Mouse (Mus musculus) intestine, embryonic 15.5 days (tissue): ENCODE data around the gene Gm14569. TPM values are rescaled to one million over a fixed set of nuclear protein-coding genes. Genes with fewer than 3 reads are reported as not detected.

ENCODE experiments used
- ATAC-seq: fragments of 200-750 bp; cut with Nextera tagmentation; 2 replicates; pipeline ENCODE4 v1.8.0; 2017; ENCODE audit warnings: moderate TSS enrichment, moderate library complexity
- H3K27ac ChIP-seq: fragments of 300-500 bp; sonication (generic); 2 replicates; pipeline ENCODE4 v1.5.1; 2015; ENCODE audit warnings: mild to moderate bottlenecking, inconsistent platforms
- H3K27me3 ChIP-seq: fragments of 300-500 bp; sonication (generic); replicated peaks from 2 replicates; pipeline ENCODE4 v1.6.1; 2015; ENCODE audit warnings: inconsistent platforms
- H3K36me3 ChIP-seq: fragments of 300-500 bp; sonication (generic); 2 replicates; pipeline ENCODE4 v1.6.1; 2015; ENCODE audit warnings: inconsistent platforms
- H3K4me1 ChIP-seq: fragments of 300-500 bp; sonication (generic); replicated peaks from 2 replicates; pipeline ENCODE4 v1.6.1; 2015; ENCODE audit warnings: inconsistent platforms
- H3K4me2 ChIP-seq: fragments of 300-500 bp; sonication (generic); replicated peaks from 2 replicates; pipeline ENCODE4 v1.6.1; 2015; ENCODE audit warnings: mild to moderate bottlenecking, inconsistent platforms
- H3K4me3 ChIP-seq: fragments of 300-500 bp; sonication (generic); replicated peaks from 2 replicates; pipeline ENCODE4 v1.5.1; 2015; ENCODE audit warnings: inconsistent platforms
- H3K9ac ChIP-seq: fragments of 300-500 bp; sonication (generic); 2 replicates; pipeline ENCODE4 v1.6.1; 2015; ENCODE audit warnings: inconsistent platforms
- H3K9me3 ChIP-seq: fragments of 300-500 bp; sonication (generic); 2 replicates; pipeline ENCODE4 v1.6.1; 2016; ENCODE audit warnings: inconsistent platforms
- WGBS: fragments of 180-500 bp; shearing (Covaris S2); methylation state at CpG from one replicate; pipeline ENCODE4 v1.1.7; 2015; 5-methylcytosine and 5-hydroxymethylcytosine counted together
- polyA plus RNA-seq: library from polyadenylated mRNA; unstranded; fragments of >200 nt; fragmentation: Nextera tagmentation; extraction: Ambion mirVana; gene quantifications from 2 replicates; pipeline ENCODE4 v1.2.1, GENCODE M21; 2015

Gene Gm14569
- polyA plus RNA-seq: not detected in 2 replicates

DNA sequence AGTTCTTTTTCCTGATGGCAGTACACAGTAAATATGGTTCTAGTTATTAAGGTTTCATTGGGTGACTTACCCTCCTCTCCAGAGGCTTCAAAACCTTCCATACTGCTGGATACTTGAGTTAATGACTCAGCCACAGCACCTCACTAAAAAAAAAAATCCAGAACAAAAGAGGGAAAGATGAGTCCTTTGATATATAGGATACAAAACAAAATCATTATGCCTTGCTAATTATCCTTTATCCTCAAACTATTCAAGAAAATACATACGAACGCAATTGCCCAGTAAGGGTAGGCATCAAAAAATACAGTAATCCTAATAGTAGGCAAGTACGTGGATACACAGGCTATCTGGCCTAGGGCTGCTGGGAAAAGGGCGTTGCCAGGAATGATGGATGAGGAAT lies at the start of gene Gm14569:
TSS of gene Gm14569 (minus strand) at position 101 of the 400 bp plus-strand sequence.
- H3K36me3 ChIP-seq: no peaks in the 10 kb centered on the region
- no peak within 1 kb of the TSS for H3K4me3 ChIP-seq
- H3K9ac ChIP-seq: no peak within 1 kb of the TSS
- H3K4me2 ChIP-seq: no peak within 1 kb of the TSS
- no peak for ATAC-seq
- no peaks in the 10 kb centered on the region for H3K4me1 ChIP-seq
- no peak within 1 kb of the TSS for H3K27ac ChIP-seq
- H3K9me3 ChIP-seq: no peaks in the 10 kb centered on the region
- H3K27me3 ChIP-seq: no peaks in the 10 kb centered on the region
- 93% methylated on average over 4 of the region's 4 CpGs for WGBS

DNA sequence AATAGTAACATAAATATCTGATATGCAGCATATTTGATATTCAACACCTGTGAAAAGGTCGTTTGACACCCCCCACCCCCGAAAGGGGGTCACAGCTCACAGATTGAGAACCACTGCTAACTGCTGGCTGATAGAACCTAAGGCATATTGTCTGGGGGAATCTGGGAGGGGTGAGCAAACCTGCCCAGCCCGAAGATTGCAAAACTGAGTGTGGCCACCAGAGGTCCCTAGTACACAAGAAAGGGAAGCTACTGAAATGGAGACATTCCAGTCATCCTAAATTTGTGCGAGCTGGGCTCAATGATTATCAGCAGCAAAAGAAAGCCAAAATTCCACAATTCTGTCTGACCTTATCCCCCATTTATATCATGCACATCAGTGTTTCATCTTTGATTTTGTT lies 42.9 kb upstream of the Gm14569 start:
- no peaks in the 10 kb centered on the region for H3K4me1 ChIP-seq
- no peak overlapping the region for H3K4me3 ChIP-seq
- H3K9me3 ChIP-seq: no peaks in the 10 kb centered on the region
- H3K27me3 ChIP-seq: no peaks in the 10 kb centered on the region
- no peak for ATAC-seq
- H3K9ac ChIP-seq: no peak overlapping the region
- no peaks in the 10 kb centered on the region for H3K36me3 ChIP-seq
- 10% methylated on average over 4 of the region's 4 CpGs for WGBS
- no peak overlapping the region for H3K27ac ChIP-seq
- H3K4me2 ChIP-seq: no peak overlapping the region

DNA sequence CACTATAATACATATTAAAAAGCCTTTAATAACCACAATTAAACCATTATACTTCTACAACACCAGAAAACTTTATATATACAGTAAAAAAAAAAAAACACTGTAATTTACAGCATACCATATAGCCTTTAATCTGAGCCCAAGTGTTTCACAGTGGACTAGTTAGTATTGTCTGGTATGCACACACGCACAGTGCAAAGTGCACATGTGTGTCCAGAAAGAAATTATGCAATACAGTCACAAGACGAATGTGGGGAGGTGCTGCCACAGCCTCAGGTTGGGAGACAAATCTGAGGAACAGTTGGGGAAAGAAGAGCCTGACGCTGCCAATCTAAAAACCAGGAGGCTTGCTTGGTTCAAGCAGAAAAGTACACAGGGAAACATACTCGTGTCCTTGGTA lies 42.1 kb upstream of the Gm14569 start:
- Histone ChIP-seq H3K9ac (no peak overlapping the region), H3K27me3 (no peaks in the 10 kb centered on the region), H3K4me1 (no peaks in the 10 kb centered on the region), H3K9me3 (no peaks in the 10 kb centered on the region), H3K4me3 (no peak overlapping the region), H3K4me2 (no peak overlapping the region), H3K36me3 (no peaks in the 10 kb centered on the region), H3K27ac (no peak overlapping the region)
- WGBS: 56% methylated on average over 4 of the region's 4 CpGs
- ATAC-seq: peak; percentile 81

GRCm38 (mm10) chrX:36530251-36530650 lies 38.6 kb upstream of the Gm14569 start:
- no peaks in the 10 kb centered on the region for H3K4me1 ChIP-seq
- WGBS: 72% methylated on average over 5 of the region's 5 CpGs
- no peak overlapping the region for H3K4me3 ChIP-seq
- H3K27me3 ChIP-seq: no peaks in the 10 kb centered on the region
- no peaks in the 10 kb centered on the region for H3K9me3 ChIP-seq
- H3K27ac ChIP-seq: no peak overlapping the region
- no peak for ATAC-seq
- H3K4me2 ChIP-seq: no peak overlapping the region
- H3K9ac ChIP-seq: no peak overlapping the region
- no peaks in the 10 kb centered on the region for H3K36me3 ChIP-seq

DNA sequence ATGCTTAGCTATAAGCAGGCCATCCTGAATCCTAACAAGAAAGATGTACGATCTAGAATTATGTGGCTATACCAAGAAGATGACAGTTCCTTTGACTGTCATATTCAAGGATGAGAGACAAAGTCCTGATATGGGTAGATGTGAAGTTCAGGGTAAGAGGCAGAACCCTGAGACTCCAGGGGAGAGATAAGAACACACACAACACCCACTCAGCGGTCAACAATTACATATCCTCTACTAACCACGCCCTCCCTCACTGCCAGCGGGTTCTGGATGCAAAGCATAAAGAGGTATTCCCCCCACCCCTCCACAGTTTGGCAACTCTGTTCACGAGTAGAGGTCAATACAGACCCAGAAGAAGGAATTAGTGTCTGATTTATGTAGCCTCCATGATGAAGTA lies 32.1 kb upstream of the Gm14569 start:
- Histone ChIP-seq H3K36me3 (no peaks in the 10 kb centered on the region), H3K9ac (no peak overlapping the region), H3K27me3 (no peaks in the 10 kb centered on the region), H3K4me1 (no peaks in the 10 kb centered on the region), H3K4me3 (no peak overlapping the region), H3K9me3 (no peaks in the 10 kb centered on the region), H3K27ac (no peak overlapping the region), H3K4me2 (no peak overlapping the region)
- WGBS: 72% methylated on average over 5 of the region's 5 CpGs
- ATAC-seq: no peak

- Histone ChIP-seq H3K36me3 (no peaks in the 10 kb centered on the region), H3K27ac (no peak overlapping the region), H3K9ac (no peak overlapping the region), H3K4me3 (no peak overlapping the region), H3K4me2 (no peak overlapping the region), H3K27me3 (no peaks in the 10 kb centered on the region), H3K9me3 (no peaks in the 10 kb centered on the region), H3K4me1 (no peaks in the 10 kb centered on the region)
- WGBS: 52% methylated on average over 8 of the region's 8 CpGs
- ATAC-seq: no peak
These were observed 22.1 kb upstream of the Gm14569 start for GRCm38 (mm10) chrX:36513726-36514125.

GRCm38 (mm10) chrX:36513231-36513630 lies 21.6 kb upstream of the Gm14569 start:
- Histone ChIP-seq H3K27ac (no peak overlapping the region), H3K36me3 (no peaks in the 10 kb centered on the region), H3K9ac (no peak overlapping the region), H3K4me3 (no peak overlapping the region), H3K27me3 (no peaks in the 10 kb centered on the region), H3K4me2 (no peak overlapping the region), H3K9me3 (no peaks in the 10 kb centered on the region), H3K4me1 (no peaks in the 10 kb centered on the region)
- ATAC-seq: no peak
- 58% methylated on average over 9 of the region's 9 CpGs for WGBS

DNA sequence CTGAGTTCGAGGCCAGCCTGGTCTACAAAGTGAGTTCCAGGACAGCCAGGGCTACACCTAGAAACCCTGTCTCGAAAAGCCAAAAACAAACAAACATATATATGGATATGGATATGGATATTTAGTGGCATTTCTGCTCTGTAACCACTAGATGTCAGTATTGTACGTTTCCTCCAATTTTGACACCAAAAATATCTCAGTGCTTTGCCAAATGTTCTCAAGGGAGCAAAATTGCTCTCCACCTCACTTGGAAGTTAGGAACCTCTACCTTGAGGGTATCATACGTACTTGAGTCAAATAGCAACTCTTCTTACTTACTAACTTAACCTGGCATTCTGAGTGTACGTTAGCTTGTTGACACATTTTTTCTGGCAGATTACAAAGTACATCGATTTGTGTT lies 15.2 kb upstream of the Gm14569 start:
- WGBS: 41% methylated on average over 6 of the region's 6 CpGs
- Histone ChIP-seq H3K9ac (no peak overlapping the region), H3K27ac (no peak overlapping the region), H3K4me1 (no peaks in the 10 kb centered on the region), H3K27me3 (no peaks in the 10 kb centered on the region), H3K9me3 (no peaks in the 10 kb centered on the region), H3K4me3 (no peak overlapping the region), H3K36me3 (no peaks in the 10 kb centered on the region), H3K4me2 (no peak overlapping the region)
- ATAC-seq: no peak

- H3K4me1 ChIP-seq: no peaks in the 10 kb centered on the region
- H3K27me3 ChIP-seq: no peaks in the 10 kb centered on the region
- no peaks in the 10 kb centered on the region for H3K9me3 ChIP-seq
- H3K9ac ChIP-seq: no peak overlapping the region
- 31% methylated on average over 3 of the region's 3 CpGs for WGBS
- no peak overlapping the region for H3K4me3 ChIP-seq
- no peak for ATAC-seq
- H3K27ac ChIP-seq: no peak overlapping the region
- no peaks in the 10 kb centered on the region for H3K36me3 ChIP-seq
- no peak overlapping the region for H3K4me2 ChIP-seq
These were observed 2.1 kb downstream of the Gm14569 start for GRCm38 (mm10) chrX:36489506-36489905.

- no peaks in the 10 kb centered on the region for H3K27me3 ChIP-seq
- 42% methylated on average over 7 of the region's 7 CpGs for whole genome bisulfite sequencing
- H3K4me3 ChIP-seq: no peak overlapping the region
- ATAC-seq: no peak
- H3K36me3 ChIP-seq: no peaks in the 10 kb centered on the region
- H3K4me2 ChIP-seq: no peak overlapping the region
- no peaks in the 10 kb centered on the region for H3K9me3 ChIP-seq
- no peak overlapping the region for H3K9ac ChIP-seq
- no peaks in the 10 kb centered on the region for H3K4me1 ChIP-seq
- no peak overlapping the region for H3K27ac ChIP-seq
These were observed 3.6 kb downstream of the Gm14569 start for GRCm38 (mm10) chrX:36487996-36488395.

DNA sequence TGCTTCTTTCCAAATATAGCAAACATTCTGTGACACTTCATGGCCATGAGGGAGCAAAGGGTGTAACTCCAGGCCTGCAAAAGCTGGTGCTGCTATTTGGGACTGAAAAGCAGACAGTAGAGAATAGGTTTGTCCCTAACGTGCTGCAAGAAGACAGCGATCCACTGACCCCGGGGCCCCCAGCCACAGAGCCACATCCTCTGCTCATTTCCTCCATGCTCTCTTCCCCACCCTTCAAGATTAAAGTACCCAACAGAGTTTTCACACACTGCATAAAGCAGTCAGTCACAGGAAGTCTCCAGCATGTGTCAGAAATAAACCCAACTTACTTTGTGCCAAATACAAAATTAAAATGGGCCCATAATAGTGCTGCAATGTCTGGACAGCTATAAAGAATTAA lies 16.8 kb downstream of the Gm14569 start:
- Histone ChIP-seq H3K9me3 (no peaks in the 10 kb centered on the region), H3K9ac (no peak overlapping the region), H3K4me3 (no peak overlapping the region), H3K27ac (no peak overlapping the region), H3K36me3 (no peaks in the 10 kb centered on the region), H3K4me1 (no peaks in the 10 kb centered on the region), H3K27me3 (no peaks in the 10 kb centered on the region), H3K4me2 (no peak overlapping the region)
- no peak for ATAC-seq
- WGBS: 90% methylated on average over 3 of the region's 3 CpGs

- Histone ChIP-seq H3K9ac (no peak overlapping the region), H3K27ac (no peak overlapping the region), H3K27me3 (no peaks in the 10 kb centered on the region), H3K4me2 (no peak overlapping the region), H3K9me3 (no peaks in the 10 kb centered on the region), H3K36me3 (no peaks in the 10 kb centered on the region), H3K4me1 (no peaks in the 10 kb centered on the region), H3K4me3 (no peak overlapping the region)
- ATAC-seq: no peak
- WGBS: 55% methylated on average over 6 of the region's 6 CpGs
These were observed 17.4 kb downstream of the Gm14569 start for GRCm38 (mm10) chrX:36474103-36474751.

DNA sequence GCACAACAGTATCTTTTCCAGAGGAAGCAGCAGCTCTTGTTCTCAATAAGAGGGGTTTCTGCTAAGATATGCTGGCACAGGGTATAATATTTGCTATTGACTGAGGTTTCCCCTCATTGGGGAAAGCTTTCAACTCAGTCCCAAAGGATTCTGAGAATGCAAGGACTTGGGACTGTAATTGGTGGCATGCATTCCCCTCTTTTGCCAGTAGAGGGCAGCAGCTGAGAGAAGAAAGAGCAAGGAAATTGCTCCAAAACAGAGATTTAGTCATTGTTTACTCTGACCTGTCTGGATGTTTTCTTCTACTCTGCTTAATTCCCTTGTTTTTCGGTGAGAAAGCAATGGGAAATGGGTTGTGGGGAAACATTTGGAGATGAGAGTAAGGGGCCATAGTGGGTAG lies 35.6 kb downstream of the Gm14569 start:
- 37% methylated on average over 1 of the region's 1 CpGs for WGBS

More for the DNA sequence above, 35.6 kb downstream of the Gm14569 start:
- Histone ChIP-seq H3K9ac (no peak overlapping the region), H3K4me3 (no peak overlapping the region), H3K9me3 (no peaks in the 10 kb centered on the region), H3K27me3 (no peaks in the 10 kb centered on the region), H3K4me2 (no peak overlapping the region), H3K36me3 (no peaks in the 10 kb centered on the region), H3K4me1 (no peaks in the 10 kb centered on the region), H3K27ac (no peak overlapping the region)
- no peak for ATAC-seq
